Mouse (Mus musculus) liver, adult 2 months (tissue): ENCODE measurements around the gene Krtdap. TPM values are rescaled to one million over a fixed set of nuclear protein-coding genes. Genes with fewer than 3 reads are reported as not detected.

Source experiments
- DNase-seq: peaks from one replicate; pipeline ENCODE4 v3.0.0-alpha.2; 2011; ENCODE audit warnings: low read depth, low spot score; ENCODE audit errors: extremely low read depth
- H3K27ac ChIP-seq: fragments of 200-500 bp; replicated peaks from 2 replicates; pipeline ENCODE4 v1.5.1; 2012; ENCODE audit warnings: low read depth, mild to moderate bottlenecking, control low read depth, inconsistent platforms, low read length; ENCODE audit not compliant: insufficient read depth
- H3K27me3 ChIP-seq: fragments of 200-500 bp; 2 replicates; pipeline ENCODE4 v1.6.1; 2012; ENCODE audit warnings: mild to moderate bottlenecking, moderate library complexity, low read length, inconsistent platforms; ENCODE audit not compliant: control insufficient read depth, insufficient read depth
- H3K36me3 ChIP-seq: fragments of 200-500 bp; 2 replicates; pipeline ENCODE4 v1.6.1; 2012; ENCODE audit warnings: low read length, inconsistent platforms; ENCODE audit not compliant: control insufficient read depth, insufficient read depth
- H3K4me1 ChIP-seq: fragments of 200-500 bp; 2 replicates; pipeline ENCODE4 v1.6.1; 2011; ENCODE audit warnings: low read length; ENCODE audit not compliant: control insufficient read depth, insufficient read depth
- H3K4me3 ChIP-seq: fragments of 200-500 bp; 2 replicates; pipeline ENCODE4 v1.5.1; 2011; ENCODE audit warnings: low read depth, mild to moderate bottlenecking, control low read depth, low read length, moderate library complexity; ENCODE audit not compliant: insufficient read depth
- H3K79me2 ChIP-seq: fragments of 200-500 bp; 2 replicates; pipeline ENCODE4 v1.6.1; 2012; ENCODE audit warnings: inconsistent platforms, mild to moderate bottlenecking, low read length, moderate library complexity; ENCODE audit not compliant: control insufficient read depth, insufficient read depth
- H3K9ac ChIP-seq: fragments of 200-500 bp; 2 replicates; pipeline ENCODE4 v1.6.1; 2012; ENCODE audit warnings: low read depth, mild to moderate bottlenecking, control low read depth, inconsistent platforms, low read length
- CTCF ChIP-seq: fragments of 200-500 bp; IDR thresholded peaks from 2 replicates; pipeline ENCODE4 v1.5.1; 2011; ENCODE audit warnings: low read depth, low read length, control low read depth
- POLR2A ChIP-seq: fragments of 200-500 bp; IDR thresholded peaks from 2 replicates; pipeline ENCODE4 v1.6.1; 2011; ENCODE audit warnings: low read length, control low read depth; ENCODE audit not compliant: insufficient read depth; ENCODE audit errors: extremely low read depth
- WGBS: fragments of 180-500 bp; shearing (Covaris S2); methylation state at CpG from one replicate; pipeline ENCODE4 v1.1.7; 2018; 5-methylcytosine and 5-hydroxymethylcytosine counted together
- polyA plus RNA-seq: library from polyadenylated mRNA; depleted of rRNA; stranded (reverse); fragments of >200 nt; gene quantifications from 2 replicates; pipeline ENCODE4 v1.2.3, GENCODE M21; 2012; rRNA removed
- total RNA-seq: library from RNA; depleted of rRNA; stranded (reverse); fragments of >200 nt; gene quantifications from 2 replicates; pipeline ENCODE4 v1.2.3, GENCODE M21; 2014; rRNA removed

Krtdap gene
- total and polyA plus RNA-seq, 2 experiments, result not detected

GRCm38 (mm10) chr7:30837277-30837676, 49.6 kb downstream of the Krtdap start:
- no peak for DNase-seq
- no peak overlapping the region for H3K9ac ChIP-seq
- H3K79me2 ChIP-seq, result no peaks in the 10 kb centered on the region
- no peaks in the 10 kb centered on the region for H3K36me3 ChIP-seq
- 0 out of 2 replicates have a peak, but pooled peaks cover 1% of the 10 kb centered on the region for H3K27me3 ChIP-seq
- no peak for TF ChIP-seq POLR2A
- TF ChIP-seq CTCF, result no peak
- no peak overlapping the region for H3K4me3 ChIP-seq
- no peak overlapping the region for H3K27ac ChIP-seq
- H3K4me1 ChIP-seq, result no peaks in the 10 kb centered on the region

- Histone ChIP-seq H3K27ac (no peak overlapping the region), H3K36me3 (no peaks in the 10 kb centered on the region), H3K4me1 (no peaks in the 10 kb centered on the region), H3K27me3 (no peaks in the 10 kb centered on the region), H3K79me2 (no peaks in the 10 kb centered on the region), H3K4me3 (no peak overlapping the region), H3K9ac (no peak overlapping the region)
- DNase-seq, result no peak
- TF ChIP-seq POLR2A (no peak), CTCF (no peak)
- 82% methylated on average over 3 of the region's 3 CpGs for whole genome bisulfite sequencing
These were observed 52.6 kb downstream of the Krtdap start for GRCm38 (mm10) chr7:30840306-30840705.

Other genes starting within 250 kb of the Krtdap start
Only the 30 nearest of the 31 such genes appear.
- gene Proser3, start 235.6 kb upstream of the Krtdap start, total RNA-seq, result 1.6 and 2.3 TPM in 2 replicates
- 3.2 and 4.5 TPM in 2 replicates for gene Proser3, start 235.6 kb upstream of the Krtdap start, polyA plus RNA-seq
- gene Lin37, start 228.1 kb upstream of the Krtdap start, total RNA-seq, result 2.7 and 4.0 TPM in 2 replicates
- 18.8 and 22.4 TPM in 2 replicates for gene Lin37, start 228.1 kb upstream of the Krtdap start, polyA plus RNA-seq
- 12.4 and 16.2 TPM in 2 replicates for gene U2af1l4, start 224.6 kb upstream of the Krtdap start, total RNA-seq
- 31.3 and 34.6 TPM in 2 replicates for gene U2af1l4, start 224.6 kb upstream of the Krtdap start, polyA plus RNA-seq
- 1.9 and 2.8 TPM in 2 replicates for gene Gm49396, start 224.6 kb upstream of the Krtdap start, total RNA-seq
- 0.70 and 0.91 TPM in 2 replicates for gene Gm49396, start 224.6 kb upstream of the Krtdap start, polyA plus RNA-seq
- gene Psenen, start 224.3 kb upstream of the Krtdap start, total RNA-seq, result 34.9 and 38.0 TPM in 2 replicates
- gene Psenen, start 224.3 kb upstream of the Krtdap start, polyA plus RNA-seq, result 126 and 149 TPM in 2 replicates
- gene Igflr1, start 222.5 kb upstream of the Krtdap start, total RNA-seq, result 0.55 TPM in 1 of 2 replicates, not detected in the other
- gene Igflr1, start 222.5 kb upstream of the Krtdap start, polyA plus RNA-seq, result 2.3 and 4.2 TPM in 2 replicates
- 3.4 and 5.0 TPM in 2 replicates for gene Kmt2b, start 199.2 kb upstream of the Krtdap start, total RNA-seq
- 12.1 and 19.2 TPM in 2 replicates for gene Kmt2b, start 199.2 kb upstream of the Krtdap start, polyA plus RNA-seq
- 0.18 and 0.87 TPM in 2 replicates for gene Zbtb32, start 189.0 kb upstream of the Krtdap start, total RNA-seq
- 0.58 and 0.61 TPM in 2 replicates for gene Zbtb32, start 189.0 kb upstream of the Krtdap start, polyA plus RNA-seq
- gene Upk1a, start 175.0 kb upstream of the Krtdap start, total RNA-seq, result not detected in 2 replicates
- gene Upk1a, start 175.0 kb upstream of the Krtdap start, polyA plus RNA-seq, result 0.23 and 0.54 TPM in 2 replicates
- gene Cox6b1, start 161.7 kb upstream of the Krtdap start, total RNA-seq, result 640 and 781 TPM in 2 replicates
- 399 and 416 TPM in 2 replicates for gene Cox6b1, start 161.7 kb upstream of the Krtdap start, polyA plus RNA-seq
- 0.18 TPM in 1 of 2 replicates, not detected in the other for gene Etv2, start 152.0 kb upstream of the Krtdap start, total RNA-seq
- gene Etv2, start 152.0 kb upstream of the Krtdap start, polyA plus RNA-seq, result not detected in 2 replicates
- gene Rbm42, start 137.6 kb upstream of the Krtdap start, total RNA-seq, result 17.1 and 20.7 TPM in 2 replicates
- gene Rbm42, start 137.6 kb upstream of the Krtdap start, polyA plus RNA-seq, result 35.8 and 36.7 TPM in 2 replicates
- gene Haus5, start 122.9 kb upstream of the Krtdap start, total RNA-seq, result 4.6 and 4.7 TPM in 2 replicates
- gene Haus5, start 122.9 kb upstream of the Krtdap start, polyA plus RNA-seq, result 3.7 and 5.3 TPM in 2 replicates
- not detected in 2 replicates for gene Pmis2, start 116.3 kb upstream of the Krtdap start, total RNA-seq
- gene Pmis2, start 116.3 kb upstream of the Krtdap start, polyA plus RNA-seq, result not detected in 2 replicates
- 0.34 TPM in 1 of 2 replicates, not detected in the other for gene 2200002J24Rik, start 89.0 kb upstream of the Krtdap start, total RNA-seq
- gene 2200002J24Rik, start 89.0 kb upstream of the Krtdap start, polyA plus RNA-seq, result not detected in 2 replicates
- gene Atp4a, start 75.7 kb upstream of the Krtdap start, total RNA-seq, result 2.6 and 4.4 TPM in 2 replicates
- gene Atp4a, start 75.7 kb upstream of the Krtdap start, polyA plus RNA-seq, result 1.3 and 4.2 TPM in 2 replicates
- 124 and 146 TPM in 2 replicates for gene Tmem147, start 58.4 kb upstream of the Krtdap start, total RNA-seq
- gene Tmem147, start 58.4 kb upstream of the Krtdap start, polyA plus RNA-seq, result 248 and 335 TPM in 2 replicates
- not detected in 2 replicates for gene Gapdhs, start 44.2 kb upstream of the Krtdap start, total RNA-seq
- gene Gapdhs, start 44.2 kb upstream of the Krtdap start, polyA plus RNA-seq, result 0.50 and 1.3 TPM in 2 replicates
- 0.46 and 0.60 TPM in 2 replicates for gene Sbsn, start 36.4 kb upstream of the Krtdap start, total RNA-seq
- gene Sbsn, start 36.4 kb upstream of the Krtdap start, polyA plus RNA-seq, result 0.33 and 0.41 TPM in 2 replicates
- gene Dmkn, start 24.1 kb upstream of the Krtdap start, total RNA-seq, result not detected in 2 replicates
- gene Dmkn, start 24.1 kb upstream of the Krtdap start, polyA plus RNA-seq, result 0.44 TPM in 1 of 2 replicates, not detected in the other
- 0.09 and 0.13 TPM in 2 replicates for gene Ffar2, start 35.9 kb downstream of the Krtdap start, total RNA-seq
- gene Ffar2, start 35.9 kb downstream of the Krtdap start, polyA plus RNA-seq, result 0.04 TPM in 1 of 2 replicates, not detected in the other
- gene Ffar3, start 68.3 kb downstream of the Krtdap start, total RNA-seq, result not detected in 2 replicates
- gene Ffar3, start 68.3 kb downstream of the Krtdap start, polyA plus RNA-seq, result not detected in 2 replicates
- not detected in 2 replicates for gene Ffar1, start 73.7 kb downstream of the Krtdap start, total RNA-seq
- 0.05 and 0.21 TPM in 2 replicates for gene Ffar1, start 73.7 kb downstream of the Krtdap start, polyA plus RNA-seq
- gene Cd22, start 92.4 kb downstream of the Krtdap start, total RNA-seq, result 0.74 and 1.8 TPM in 2 replicates
- gene Cd22, start 92.4 kb downstream of the Krtdap start, polyA plus RNA-seq, result 1.4 and 3.7 TPM in 2 replicates
- gene Mag, start 127.0 kb downstream of the Krtdap start, total RNA-seq, result 0.07 and 0.09 TPM in 2 replicates
- 0.20 and 0.37 TPM in 2 replicates for gene Mag, start 127.0 kb downstream of the Krtdap start, polyA plus RNA-seq
- 445 and 548 TPM in 2 replicates for gene Hamp2, start 136.8 kb downstream of the Krtdap start, total RNA-seq
- 6,798 and 9,385 TPM in 2 replicates for gene Hamp2, start 136.8 kb downstream of the Krtdap start, polyA plus RNA-seq
- gene Hamp, start 156.1 kb downstream of the Krtdap start, total RNA-seq, result 1,191 and 3,227 TPM in 2 replicates
- 8,217 and 12,671 TPM in 2 replicates for gene Hamp, start 156.1 kb downstream of the Krtdap start, polyA plus RNA-seq
- gene Usf2, start 168.9 kb downstream of the Krtdap start, total RNA-seq, result 40.5 and 55.1 TPM in 2 replicates
- 160 and 161 TPM in 2 replicates for gene Usf2, start 168.9 kb downstream of the Krtdap start, polyA plus RNA-seq
- gene Lsr, start 185.6 kb downstream of the Krtdap start, total RNA-seq, result 75.7 and 86.7 TPM in 2 replicates
- 289 and 362 TPM in 2 replicates for gene Lsr, start 185.6 kb downstream of the Krtdap start, polyA plus RNA-seq
- gene Fam187b, start 185.9 kb downstream of the Krtdap start, total RNA-seq, result 2.4 and 3.0 TPM in 2 replicates
- gene Fam187b, start 185.9 kb downstream of the Krtdap start, polyA plus RNA-seq, result 3.7 and 3.9 TPM in 2 replicates